Mouse (Mus musculus) liver, embryonic 13.5 days (tissue): ENCODE measurements at regions not wholly inside any gene's neighbourhood (a gene's known extent, or its start where the extent isn't known, plus 50 kb on each side); places are given as distances from the start of the nearest gene placed in this dataset.

ENCODE experiments used
- ATAC-seq: fragments of 200-750 bp; cut with Nextera tagmentation; 2 replicates; pipeline ENCODE4 v1.8.0; 2017; ENCODE audit warnings: low read depth, mild to moderate bottlenecking, moderate number of reproducible peaks, moderate library complexity
- DNase-seq: peaks from one replicate; pipeline ENCODE4 v3.0.0; 2022
- H3K27ac ChIP-seq: fragments of 300-500 bp; sonication (generic); 2 replicates; pipeline ENCODE4 v1.5.1; 2015; ENCODE audit warnings: moderate library complexity, mild to moderate bottlenecking, inconsistent platforms
- H3K27me3 ChIP-seq: fragments of 300-500 bp; sonication (generic); 2 replicates; pipeline ENCODE4 v1.6.1; 2015; ENCODE audit warnings: mild to moderate bottlenecking, inconsistent platforms
- H3K36me3 ChIP-seq: fragments of 300-500 bp; sonication (generic); 2 replicates; pipeline ENCODE4 v1.6.1; 2015; ENCODE audit warnings: mild to moderate bottlenecking, inconsistent platforms
- H3K4me1 ChIP-seq: fragments of 300-500 bp; sonication (generic); replicated peaks from 2 replicates; pipeline ENCODE4 v1.6.1; 2015; ENCODE audit warnings: inconsistent platforms
- H3K4me2 ChIP-seq: fragments of 300-500 bp; sonication (generic); 2 replicates; pipeline ENCODE4 v1.6.1; 2015; ENCODE audit warnings: inconsistent platforms, mild to moderate bottlenecking, moderate library complexity
- H3K4me3 ChIP-seq: fragments of 300-500 bp; sonication (generic); replicated peaks from 2 replicates; pipeline ENCODE4 v1.5.1; 2015; ENCODE audit warnings: mild to moderate bottlenecking, inconsistent platforms
- H3K9ac ChIP-seq: fragments of 300-500 bp; sonication (generic); 2 replicates; pipeline ENCODE4 v1.6.1; 2015; ENCODE audit warnings: mild to moderate bottlenecking, inconsistent platforms
- H3K9me3 ChIP-seq: fragments of 300-500 bp; sonication (generic); replicated peaks from 2 replicates; pipeline ENCODE4 v1.6.1; 2016; ENCODE audit warnings: inconsistent platforms
- WGBS: fragments of 180-500 bp; shearing (Covaris S2); methylation state at CpG from one replicate; pipeline ENCODE4 v1.1.7; 2015; ENCODE audit not compliant: insufficient replicate concordance; 5-methylcytosine and 5-hydroxymethylcytosine counted together

DNA sequence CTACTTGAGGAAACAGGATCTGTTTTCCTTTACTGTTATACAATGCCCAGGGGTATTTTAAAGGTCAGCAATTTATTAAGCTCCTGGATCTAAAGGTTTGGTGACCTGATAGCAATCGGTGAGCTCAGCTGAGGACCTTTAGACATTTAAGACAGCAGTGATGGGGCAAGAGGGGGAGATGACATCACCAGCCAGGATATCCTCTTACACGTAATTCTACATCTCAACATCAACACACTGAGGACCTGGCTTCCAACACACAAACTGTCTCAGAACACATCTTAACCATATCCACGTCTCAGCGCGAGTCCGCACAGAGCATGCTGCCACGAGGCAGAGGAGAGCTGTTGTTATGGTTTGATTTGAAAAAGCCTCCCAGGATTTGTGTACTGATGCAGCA is 69.2 kb downstream of the Nhlrc3 start:
- DNase-seq (no peak), ATAC-seq (no peak)
- Histone ChIP-seq H3K4me2 (no peak overlapping the region), H3K36me3 (no peaks in the 10 kb centered on the region), H3K27ac (no peak overlapping the region), H3K9me3 (no peaks in the 10 kb centered on the region), H3K4me1 (no peaks in the 10 kb centered on the region), H3K4me3 (no peak overlapping the region), H3K27me3 (no peaks in the 10 kb centered on the region), H3K9ac (no peak overlapping the region)
- WGBS = 71% methylated on average over 7 of the region's 7 CpGs

- Histone ChIP-seq H3K4me2 (no peak overlapping the region), H3K4me1 (no peaks in the 10 kb centered on the region), H3K9me3 (no peaks in the 10 kb centered on the region), H3K9ac (no peak overlapping the region), H3K27ac (no peak overlapping the region), H3K36me3 (no peaks in the 10 kb centered on the region), H3K27me3 (no peaks in the 10 kb centered on the region), H3K4me3 (no peak overlapping the region)
- 36% methylated on average over 14 of the region's 14 CpGs for WGBS
- ATAC-seq (no peak), DNase-seq (no peak)
Observed at GRCm38 (mm10) chr3:53381704-53382581, 81.2 kb downstream of the Nhlrc3 start.

- Histone ChIP-seq H3K4me2 (no peak overlapping the region), H3K9ac (no peak overlapping the region), H3K4me3 (no peak overlapping the region), H3K27ac (no peak overlapping the region), H3K9me3 (no peaks in the 10 kb centered on the region), H3K27me3 (no peaks in the 10 kb centered on the region), H3K36me3 (no peaks in the 10 kb centered on the region), H3K4me1 (no peaks in the 10 kb centered on the region)
- ATAC-seq (no peak), DNase-seq (no peak)
- 48% methylated on average over 4 of the region's 4 CpGs for WGBS
Observed at GRCm38 (mm10) chr3:53379519-53380181, 83.5 kb downstream of the Nhlrc3 start.

DNA sequence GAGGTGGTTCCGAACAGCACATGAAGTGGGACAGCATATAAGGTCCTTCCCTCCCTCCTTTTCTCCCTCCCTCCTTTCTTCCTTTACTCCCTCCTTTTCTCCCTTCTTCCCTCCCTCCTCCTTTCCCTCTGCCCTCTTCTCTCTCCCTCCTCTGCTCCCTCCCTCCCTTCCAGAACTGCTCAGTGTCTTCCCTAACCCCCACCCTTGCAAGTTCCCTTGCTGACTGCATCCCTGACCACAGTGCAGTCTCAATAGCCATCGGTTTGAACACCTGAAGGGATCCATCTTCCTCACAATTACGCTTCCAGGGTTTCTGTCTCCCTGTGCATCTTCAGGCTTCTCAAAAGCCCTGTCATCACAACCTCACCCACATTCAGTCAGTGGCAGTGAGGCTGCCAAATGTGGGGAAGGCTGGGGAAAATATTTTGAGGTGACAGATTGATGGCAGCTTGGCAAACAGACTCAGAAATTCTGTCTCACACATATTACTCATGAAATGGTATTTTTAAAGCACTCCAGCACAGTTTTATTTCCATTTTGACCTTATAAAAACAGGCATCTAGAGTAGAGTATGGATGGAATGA is 86.2 kb downstream of the Nhlrc3 start:
- 65% methylated on average over 3 of the region's 3 CpGs for WGBS
- Histone ChIP-seq H3K4me3 (no peak overlapping the region), H3K9me3 (no peaks in the 10 kb centered on the region), H3K9ac (no peak overlapping the region), H3K4me2 (no peak overlapping the region), H3K4me1 (no peaks in the 10 kb centered on the region), H3K27ac (no peak overlapping the region), H3K36me3 (no peaks in the 10 kb centered on the region), H3K27me3 (no peaks in the 10 kb centered on the region)
- ATAC-seq = no peak
- DNase-seq = no peak

DNA sequence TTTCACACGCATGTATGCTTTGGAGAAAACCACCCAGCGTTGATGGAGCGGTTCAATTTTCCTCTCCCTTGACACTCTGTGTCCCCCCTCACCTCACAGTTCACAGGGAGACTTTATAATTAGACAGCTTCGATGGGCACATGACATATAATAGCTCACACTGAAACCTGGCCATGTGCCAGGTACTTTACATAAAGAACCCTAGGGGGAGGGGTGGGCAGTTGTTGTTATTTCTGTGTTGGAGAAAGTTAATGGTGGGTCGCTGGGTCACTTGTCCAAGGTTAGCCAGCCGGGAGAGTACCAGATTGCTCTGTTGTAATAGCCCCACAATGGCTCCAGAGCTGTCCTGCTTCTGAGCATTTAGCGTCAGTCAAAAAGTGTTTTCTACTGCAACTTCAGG is 90.2 kb downstream of the Nhlrc3 start:
- 72% methylated on average over 7 of the region's 7 CpGs for WGBS
- H3K4me3 ChIP-seq = no peak overlapping the region
- DNase-seq = no peak

GRCm38 (mm10) chr3:53371910-53372309 is 91.2 kb downstream of the Nhlrc3 start:
- ATAC-seq = no peak
- Histone ChIP-seq H3K36me3 (no peaks in the 10 kb centered on the region), H3K9ac (no peak overlapping the region), H3K4me2 (no peak overlapping the region), H3K27ac (no peak overlapping the region), H3K4me1 (no peaks in the 10 kb centered on the region), H3K9me3 (peaks cover 8% of the 10 kb centered on the region; the same call in 1 of the 2 replicates), H3K4me3 (no peak overlapping the region), H3K27me3 (no peaks in the 10 kb centered on the region)
- DNase-seq = no peak
- 51% methylated on average over 7 of the region's 7 CpGs for WGBS

More for the DNA sequence above, 90.2 kb downstream of the Nhlrc3 start:
- Histone ChIP-seq H3K4me1 (no peaks in the 10 kb centered on the region), H3K9me3 (peaks cover 8% of the 10 kb centered on the region; the same call in 1 of the 2 replicates), H3K9ac (no peak overlapping the region), H3K27ac (no peak overlapping the region), H3K27me3 (no peaks in the 10 kb centered on the region), H3K4me2 (no peak overlapping the region), H3K36me3 (no peaks in the 10 kb centered on the region)
- ATAC-seq = no peak

- Histone ChIP-seq H3K9me3 (peaks cover 7% of the 10 kb centered on the region; the same call in 1 of the 2 replicates), H3K4me1 (no peaks in the 10 kb centered on the region), H3K27me3 (no peaks in the 10 kb centered on the region), H3K4me3 (no peak overlapping the region), H3K27ac (no peak overlapping the region), H3K4me2 (no peak overlapping the region), H3K9ac (no peak overlapping the region), H3K36me3 (no peaks in the 10 kb centered on the region)
- ATAC-seq (no peak), DNase-seq (no peak)
- 50% methylated on average over 4 of the region's 4 CpGs for WGBS
Observed at GRCm38 (mm10) chr3:53361202-53361601, 101.9 kb downstream of the Nhlrc3 start.

DNA sequence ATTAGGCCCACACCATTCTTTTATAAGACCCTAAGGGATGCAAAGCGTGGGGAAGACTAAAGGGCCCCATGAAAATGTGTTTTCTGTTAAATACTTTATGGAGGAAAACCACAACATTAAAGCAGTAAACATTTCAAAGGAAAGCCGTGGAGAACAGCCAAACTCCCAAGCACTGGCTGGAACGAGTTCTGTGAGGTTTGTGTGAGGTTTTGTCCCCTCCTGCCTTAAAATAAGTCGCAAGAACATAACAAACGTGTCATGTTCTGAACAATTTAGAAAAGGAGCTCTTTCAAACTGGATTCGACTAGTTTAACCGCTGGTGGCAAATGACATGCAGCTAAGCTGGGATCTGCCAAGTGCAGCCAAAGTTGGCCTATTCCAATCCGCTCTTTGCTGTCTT is 109.4 kb downstream of the Nhlrc3 start:
- Histone ChIP-seq H3K36me3 (no peaks in the 10 kb centered on the region), H3K9ac (no peak overlapping the region), H3K4me1 (no peaks in the 10 kb centered on the region), H3K4me2 (no peak overlapping the region), H3K27ac (no peak overlapping the region), H3K4me3 (no peak overlapping the region), H3K9me3 (no peaks in the 10 kb centered on the region), H3K27me3 (no peaks in the 10 kb centered on the region)
- DNase-seq (no peak), ATAC-seq (no peak)
- WGBS = 58% methylated on average over 8 of the region's 8 CpGs

GRCm38 (mm10) chr3:53353282-53353681 is 109.8 kb downstream of the Nhlrc3 start:
- H3K27ac ChIP-seq = no peak overlapping the region
- no peaks in the 10 kb centered on the region for H3K36me3 ChIP-seq
- WGBS = 76% methylated on average over 7 of the region's 7 CpGs
- no peak overlapping the region for H3K4me2 ChIP-seq
- H3K9ac ChIP-seq = no peak overlapping the region
- H3K9me3 ChIP-seq = no peaks in the 10 kb centered on the region
- H3K4me1 ChIP-seq = no peaks in the 10 kb centered on the region
- no peak overlapping the region for H3K4me3 ChIP-seq
- no peak for DNase-seq
- H3K27me3 ChIP-seq = no peaks in the 10 kb centered on the region
- ATAC-seq = no peak

DNA sequence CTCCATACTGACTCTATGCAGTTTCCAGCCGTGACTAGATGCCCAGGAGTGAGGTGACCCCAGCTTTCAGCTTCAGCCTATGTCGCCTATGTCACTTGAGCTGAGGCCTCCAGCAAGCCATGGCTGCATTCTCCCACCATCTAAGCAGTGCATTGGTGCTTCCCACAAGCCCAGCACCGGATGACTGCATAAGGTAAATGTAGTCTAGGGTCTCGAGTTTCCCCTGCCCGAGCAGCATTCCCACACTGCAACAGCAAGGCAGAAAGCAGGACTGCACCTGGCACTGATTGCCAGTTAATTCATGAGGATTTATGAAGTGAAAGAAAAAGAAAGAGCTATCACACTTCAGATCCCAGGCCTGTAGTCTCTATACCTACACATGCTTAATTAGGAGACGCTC is 119.5 kb downstream of the Nhlrc3 start:
- DNase-seq (no peak), ATAC-seq (no peak)
- Histone ChIP-seq H3K27me3 (no peaks in the 10 kb centered on the region), H3K36me3 (no peaks in the 10 kb centered on the region), H3K4me2 (no peak overlapping the region), H3K9me3 (no peaks in the 10 kb centered on the region), H3K27ac (no peak overlapping the region), H3K4me1 (no peaks in the 10 kb centered on the region), H3K4me3 (no peak overlapping the region), H3K9ac (no peak overlapping the region)
- 57% methylated on average over 6 of the region's 6 CpGs for WGBS

DNA sequence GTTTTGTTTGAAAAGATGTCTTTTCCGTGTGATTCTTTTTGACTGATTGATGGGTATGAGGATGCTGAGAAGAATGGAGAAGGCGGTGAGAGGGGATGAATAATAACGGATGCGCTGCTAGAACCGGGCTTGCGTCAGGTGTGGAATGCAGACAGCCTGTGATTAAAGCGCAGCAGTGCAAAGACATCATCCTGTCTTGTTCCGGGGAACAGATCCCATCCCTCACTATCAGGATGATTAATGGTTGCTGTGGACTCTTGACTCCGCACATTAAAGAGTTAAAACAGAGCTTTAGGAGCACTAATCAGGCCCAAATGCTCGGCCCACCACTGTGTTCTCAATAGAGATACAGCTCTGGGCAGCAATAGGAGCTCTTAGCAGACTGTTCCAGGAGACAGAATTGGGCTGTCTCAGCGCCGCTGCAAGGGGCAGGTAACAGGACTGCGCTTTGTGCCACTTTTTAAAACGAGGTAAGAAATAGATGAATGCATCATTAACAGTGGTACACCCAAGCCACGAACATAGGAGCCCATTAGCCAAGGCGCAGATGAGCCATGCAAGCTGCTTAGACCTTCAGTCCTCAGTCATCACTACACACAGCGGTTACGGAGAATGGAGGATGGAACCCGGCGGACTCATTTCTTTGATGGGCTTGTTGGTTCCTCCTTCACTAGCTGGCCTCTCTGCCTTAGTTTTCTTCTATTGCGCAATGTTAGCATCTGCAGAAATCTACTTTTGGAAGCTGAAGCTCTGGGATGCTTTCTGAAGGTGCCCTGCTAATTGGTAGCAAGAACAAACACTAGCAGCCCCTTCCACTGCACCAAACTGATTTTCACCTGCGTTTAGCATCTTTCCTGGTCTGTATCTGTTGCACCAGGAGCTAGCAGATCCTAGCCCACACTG is 121.6 kb downstream of the Nhlrc3 start:
- no peak for ATAC-seq
- Histone ChIP-seq H3K4me2 (no peak overlapping the region), H3K36me3 (no peaks in the 10 kb centered on the region), H3K9ac (no peak overlapping the region), H3K4me3 (no peak overlapping the region), H3K4me1 (no peaks in the 10 kb centered on the region), H3K9me3 (no peaks in the 10 kb centered on the region), H3K27me3 (no peaks in the 10 kb centered on the region), H3K27ac (no peak overlapping the region)
- WGBS = 68% methylated on average over 22 of the region's 22 CpGs
- no peak for DNase-seq
